Mouse (Mus musculus): ENCODE measurements around the gene Pdlim5.

GRCm38 (mm10) chr3:142321930-142322329 is 73.6 kb downstream of the Pdlim5 start:
- TF ChIP-seq CTCF (IDR thresholded peaks at IDR 0.05; ENCODE audit: low read depth) (no peak), EP300 (optimal IDR thresholded peaks at IDR 0.05) (no peak)

Data from stomach, postnatal 0 days (tissue).